In the genomic region with DNA sequence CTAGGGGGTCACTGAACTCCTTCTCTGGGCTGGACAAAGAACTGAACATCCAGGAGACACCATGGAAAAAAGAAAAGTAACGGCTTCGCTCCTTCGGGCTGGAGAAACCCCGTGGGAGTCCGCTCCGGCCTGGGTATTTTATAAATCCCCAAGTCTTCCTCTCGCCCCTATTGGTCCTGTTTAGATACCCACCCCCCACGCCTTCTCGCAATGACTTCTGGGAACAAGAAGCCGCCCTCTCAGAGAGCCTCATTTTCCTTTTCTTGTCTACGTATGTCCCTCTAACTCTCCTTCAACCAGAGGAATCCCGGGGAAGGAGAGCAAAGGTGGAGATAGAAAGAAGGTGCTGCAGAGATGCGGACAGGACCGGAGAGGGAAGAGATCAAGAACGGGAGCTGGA, we compare ENCODE assay signal across 27 mouse cellular contexts.
DNase-seq lines count a peak whose midpoint lies in the region; ATAC-seq and TF ChIP-seq lines count a peak whose summit lies in the region.
"Had no signal": no experiment of that assay in that cellular context is flagged by ENCODE, and none has a peak within 500 bp of the region (broad histone marks: within the 10 kb centered on the region; RNA-seq: fewer than 3 reads in every experiment).

No protein-coding gene starts in this region.

- no peaks in the 10 kb centered on the region for H3K36me3 ChIP-seq in liver, postnatal 0 days (replicated peaks; ENCODE audit: insufficient read depth, low read length)
- H3K36me3 ChIP-seq in liver, embryonic 11.5 days (ENCODE audit: control insufficient read depth, insufficient read depth, low read length): no peaks in the 10 kb centered on the region
- H3K36me3 ChIP-seq: embryonic facial prominence, embryonic 13.5 days; embryonic facial prominence, embryonic 15.5 days; forebrain, embryonic 10.5 days; forebrain, embryonic 12.5 days; G1E had no signal

- peak overlapping the region; percentile 52; the same call in 1 of the 2 replicates for H3K27ac ChIP-seq in liver, postnatal 0 days (ENCODE audit: low read depth)
- no peak overlapping the region for H3K27ac ChIP-seq in liver, embryonic 11.5 days (ENCODE audit: low read depth, low read length)
- H3K27ac ChIP-seq: embryonic facial prominence, embryonic 13.5 days; embryonic facial prominence, embryonic 15.5 days; forebrain, embryonic 10.5 days; forebrain, embryonic 12.5 days had no signal

- no peaks in the 10 kb centered on the region; the same call in 1 of the 2 replicates for H3K4me1 ChIP-seq in liver, postnatal 0 days (ENCODE audit: insufficient read depth)
- H3K4me1 ChIP-seq in liver, embryonic 11.5 days (replicated peaks; ENCODE audit: control insufficient read depth, insufficient read depth, low read length): no peaks in the 10 kb centered on the region
- H3K4me1 ChIP-seq: embryonic facial prominence, embryonic 13.5 days; embryonic facial prominence, embryonic 15.5 days; forebrain, embryonic 10.5 days; forebrain, embryonic 12.5 days had no signal

- H3K9me3 ChIP-seq in liver, postnatal 0 days (ENCODE audit: low read length): no peaks in the 10 kb centered on the region
- H3K9me3 ChIP-seq in liver, embryonic 11.5 days (ENCODE audit: control insufficient read depth, low read length): no peaks in the 10 kb centered on the region
- H3K9me3 ChIP-seq: embryonic facial prominence, embryonic 13.5 days; embryonic facial prominence, embryonic 15.5 days; forebrain, embryonic 12.5 days had no signal

- no peak for ATAC-seq in liver, postnatal 0 days
- no peak for ATAC-seq in liver, embryonic 11.5 days (replicated peaks; ENCODE audit: low FRiP score)
- ATAC-seq: CD4-positive, CD25-positive, alpha-beta regulatory T cell, adult 4 months; forebrain, embryonic 16.5 days; Patski had no signal

- H3K27me3 ChIP-seq in liver, postnatal 0 days (ENCODE audit: insufficient read depth, low read length): no peaks in the 10 kb centered on the region
- H3K27me3 ChIP-seq in liver, embryonic 11.5 days (replicated peaks; ENCODE audit: control insufficient read depth, insufficient read depth, low read length): no peaks in the 10 kb centered on the region
- H3K27me3 ChIP-seq: CH12.LX; embryonic facial prominence, embryonic 13.5 days; embryonic facial prominence, embryonic 15.5 days; forebrain, embryonic 12.5 days; Patski had no signal

- 84% methylated on average over 15 of the region's 15 CpGs for WGBS in liver, postnatal 0 days (ENCODE audit: insufficient replicate concordance)
- 86% methylated on average over 15 of the region's 15 CpGs for WGBS in liver, embryonic 11.5 days

- no peak for TF ChIP-seq CTCF in liver, postnatal 0 days (IDR thresholded peaks at IDR 0.05; ENCODE audit: low read depth)

- no peak overlapping the region for H3K4me3 ChIP-seq in liver, postnatal 0 days (ENCODE audit: low read depth, low read length)
- H3K4me3 ChIP-seq in liver, embryonic 11.5 days (ENCODE audit: low read depth, low read length): no peak overlapping the region
- H3K4me3 ChIP-seq: embryonic facial prominence, embryonic 13.5 days; embryonic facial prominence, embryonic 15.5 days; erythroblast, embryonic 14.5 days; forebrain, embryonic 10.5 days; forebrain, embryonic 12.5 days had no signal

- H3K4me2 ChIP-seq in liver, postnatal 0 days (ENCODE audit: low read depth, low read length): no peak overlapping the region
- H3K4me2 ChIP-seq in liver, embryonic 11.5 days: no peak overlapping the region
- H3K4me2 ChIP-seq: embryonic facial prominence, embryonic 13.5 days; embryonic facial prominence, embryonic 15.5 days; forebrain, embryonic 12.5 days had no signal

- no peak overlapping the region for H3K9ac ChIP-seq in liver, postnatal 0 days (replicated peaks)
- H3K9ac ChIP-seq in liver, embryonic 11.5 days (ENCODE audit: low read depth, low read length): no peak overlapping the region
- H3K9ac ChIP-seq: embryonic facial prominence, embryonic 13.5 days; embryonic facial prominence, embryonic 15.5 days; forebrain, embryonic 12.5 days had no signal

- TF ChIP-seq EP300 in liver, postnatal 0 days (IDR thresholded peaks at IDR 0.05; ENCODE audit: low read depth): no peak

- DNase-seq in liver, postnatal 0 days: no peak
- DNase-seq in liver, embryonic 11.5 days (ENCODE audit: low spot score): no peak
- DNase-seq in ES-CJ7 (ENCODE audit: low read depth, low spot score) (peak; percentile 55), R1 (ENCODE audit: low read depth, low spot score) (peak; percentile 82)
- no peak for DNase-seq in cerebellum, postnatal 10 days
- no peak for DNase-seq in heart, adult 11 months
- no peak for DNase-seq in natural killer cell, adult 2 months (ENCODE audit: low spot score in 2 of 2)
- DNase-seq: adrenal gland, adult 2 months; adrenal gland, postnatal 10 days; adrenal gland, postnatal 25 days; B cell, adult 2 months; cerebellum, adult 11-12 months; cerebellum, adult 2 months; cerebellum, adult 9-10 months; cerebellum, postnatal 14 days; cerebellum, postnatal 36 days; embryo, embryonic 11 days had no signal

Comparison
In these comparisons a context has a peak if more than half of its experiments do, and no peak if none do; other contexts are left out.
1. DNase-seq: peak in ES-CJ7 (single experiment) and R1 (single experiment); none in liver, postnatal 0 days (single experiment), liver, embryonic 11.5 days (single experiment), cerebellum, postnatal 10 days (0 of 2), heart, adult 11 months (single experiment) and natural killer cell, adult 2 months (0 of 2).